Mouse (Mus musculus) left cerebral cortex, adult 2 months (tissue): ENCODE data around the gene Jazf1. TPM values are rescaled to one million over a fixed set of nuclear protein-coding genes. Genes with fewer than 3 reads are reported as not detected.
A peak's percentile ranks its signal among the peaks of the same experiment; 100 is the strongest.

Experiments
- DNase-seq, 2 experiments: peaks; one replicate each; pipeline ENCODE4 v3.0.0; 2021 to 2022; ENCODE audit warnings: low spot score in 2 of 2, mixed read lengths in 1 of 2; ENCODE audit errors: extremely low spot score in 1 of 2
- H3K27ac ChIP-seq: fragments of 200-600 bp; 2 replicates; pipeline ENCODE4 v1.8.1; 2022
- H3K4me3 ChIP-seq: fragments of 200-600 bp; 2 replicates; pipeline ENCODE4 v1.8.1; 2022
- CTCF ChIP-seq: fragments of 200-600 bp; IDR thresholded peaks from 2 replicates; pipeline ENCODE4 v1.8.1; 2022; ENCODE audit warnings: antibody characterized with exemption, mild to moderate bottlenecking, moderate library complexity
- intact Hi-C: fragments of 180-260 bp; cut with DNase I; formaldehyde crosslinking; loops from one replicate; pipeline ENCODE4 v1.15.1; 2025
- long read RNA-seq, 2 experiments: library from polyadenylated mRNA; stranded (forward); transcript quantifications; one replicate each; pipeline ENCODE4 v2.0.0; 2021; ENCODE audit warnings: borderline mapping rate in 2 of 2
- total RNA-seq, 2 experiments: library from RNA; stranded (reverse); gene quantifications; 2 replicates each; pipeline ENCODE4 v1.2.3; 2021

Jazf1 gene
- total RNA-seq, result 10 to 100 TPM; 25.8 to 29.0 TPM
- long read RNA-seq, experiment 1, transcript Jazf1-201 (5 exons, 2,203 nt), result major isoform, 27 of 34 reads
- long read RNA-seq, experiment 1, partial matches to known transcripts, result 1 of 34 reads
- long read RNA-seq, experiment 1, other reads (novel, unspliced or antisense), result 6 of 34 reads
- long read RNA-seq, experiment 2, transcript Jazf1-201 (5 exons, 2,203 nt), result major isoform, 15 of 18 reads
- long read RNA-seq, experiment 2, partial matches to known transcripts, result 0 of 18 reads
- long read RNA-seq, experiment 2, other reads (novel, unspliced or antisense), result 3 of 18 reads

DNA sequence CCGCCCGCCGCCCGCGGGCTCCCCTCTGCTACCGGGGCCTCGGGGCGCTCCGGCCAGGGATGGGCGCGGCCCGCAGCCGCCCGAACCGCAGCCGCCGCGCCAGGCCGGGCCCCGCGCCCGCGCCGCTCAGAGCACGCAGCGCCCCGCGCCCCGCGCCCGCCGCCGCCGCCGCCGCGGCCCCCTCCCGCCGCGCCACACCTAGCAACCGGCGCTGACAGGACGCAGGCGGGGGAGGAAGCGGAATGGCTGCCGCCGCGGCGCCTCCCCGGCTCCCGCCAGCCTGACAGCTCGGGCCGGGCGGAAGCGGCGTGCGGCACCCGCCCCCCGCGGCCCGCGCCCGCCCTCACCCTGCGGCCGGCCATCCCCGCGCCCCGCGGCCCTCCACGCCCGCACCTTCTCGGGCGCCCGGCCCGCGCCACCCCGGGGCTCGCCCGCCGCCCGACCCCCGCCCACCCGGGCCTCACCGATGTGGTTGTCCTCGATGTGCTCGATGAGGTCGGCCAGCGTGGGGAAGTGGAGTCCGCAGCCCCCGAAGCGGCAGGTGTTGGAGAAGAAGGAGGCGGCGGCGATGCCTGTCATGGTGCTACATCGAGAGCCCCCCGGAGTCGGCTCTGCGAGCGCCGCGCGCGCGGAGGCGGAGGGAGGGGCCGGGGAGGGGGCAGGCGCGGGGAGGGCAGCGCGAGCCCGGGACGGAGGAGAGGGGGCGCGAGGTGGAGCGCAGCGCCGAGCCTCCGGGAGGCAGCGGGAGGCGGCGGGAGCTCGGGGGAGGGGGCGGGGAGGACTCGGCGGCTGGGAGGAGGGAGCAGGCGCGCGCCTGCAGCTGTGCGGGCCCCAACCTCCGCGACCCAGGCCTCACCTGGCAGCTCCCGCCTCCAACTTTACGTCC, at the start of gene Jazf1:
Jazf1 (minus strand) TSS at position 643 of the 886 bp plus-strand sequence.
- no peak for TF ChIP-seq CTCF
- peak; percentile 68 for DNase-seq
- Histone ChIP-seq H3K4me3 (peak within 1 kb of the TSS; percentile 77), H3K27ac (peak within 1 kb of the TSS; percentile 88)
- intact Hi-C loops, result loop anchor here (10.0 kb wide), 1 partner anchor 517 kb away; no protein-coding TSS in a partner anchor

DNA sequence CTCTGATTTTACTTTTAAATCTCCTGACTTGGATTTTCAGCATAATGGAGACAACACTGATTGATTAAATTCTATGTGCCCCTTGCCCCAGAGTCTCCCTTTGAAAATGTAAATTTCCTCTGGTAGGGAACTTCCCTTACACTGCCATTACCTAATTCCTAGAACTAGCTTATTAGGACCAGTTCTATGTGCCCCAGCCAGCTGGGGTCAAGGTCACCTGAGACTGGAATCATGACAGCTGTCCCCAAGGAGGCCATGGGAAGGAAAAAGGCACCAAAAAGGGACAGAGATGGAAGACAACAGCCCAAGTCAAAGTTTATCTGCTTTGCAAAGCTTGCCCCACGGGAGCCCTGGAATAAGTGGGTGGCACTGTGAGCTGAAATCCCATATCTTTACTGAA, 49.4 kb upstream of the Jazf1 start:
- no peak overlapping the region for H3K27ac ChIP-seq
- intact Hi-C loops, result no loop called here
- H3K4me3 ChIP-seq, result no peak overlapping the region
- DNase-seq, result no peak
- no peak for TF ChIP-seq CTCF

DNA sequence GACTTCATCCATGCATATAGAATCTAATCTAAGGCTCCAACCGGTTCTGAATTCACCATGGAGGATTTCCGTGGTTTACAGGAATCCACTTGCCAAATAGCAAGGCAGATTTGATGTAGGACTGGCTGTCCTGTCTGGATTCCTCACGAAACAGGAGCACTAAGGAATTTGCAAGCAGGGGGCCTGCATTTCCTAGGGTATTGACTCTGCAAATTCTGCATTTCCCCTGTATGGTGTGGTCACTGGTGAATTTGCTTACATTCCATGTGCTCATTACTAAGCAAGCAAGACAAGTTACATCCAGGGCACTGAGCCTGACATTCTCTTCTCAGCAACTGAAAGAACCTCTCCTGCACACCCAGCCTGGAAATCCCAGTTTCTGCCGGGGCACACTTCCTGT, 18.4 kb upstream of the Jazf1 start:
- H3K27ac ChIP-seq, result no peak overlapping the region
- intact Hi-C loops, result no loop called here
- no peak for DNase-seq
- no peak overlapping the region for H3K4me3 ChIP-seq
- TF ChIP-seq CTCF, result no peak

DNA sequence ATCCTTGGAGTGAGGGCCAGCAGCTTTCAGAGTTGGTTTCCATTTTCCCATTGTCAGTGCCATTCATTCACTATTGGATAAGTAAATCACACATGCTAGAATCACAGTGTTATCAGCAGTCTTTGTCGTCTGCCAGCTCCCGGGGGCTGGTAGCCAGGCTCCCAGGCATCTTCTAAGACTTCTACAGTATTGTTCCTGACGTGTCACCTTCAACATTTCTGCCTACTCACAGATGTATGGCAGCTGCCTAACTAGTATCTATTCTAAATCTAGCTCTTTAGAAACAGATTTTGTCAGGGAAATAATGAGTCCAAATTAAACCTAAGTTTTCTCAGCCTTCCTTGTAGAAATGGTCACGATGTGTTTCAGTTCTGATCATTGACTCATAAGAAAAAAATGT, 12.8 kb upstream of the Jazf1 start:
- intact Hi-C loops, result no loop called here
- DNase-seq, result peak; percentile 15 to 20

DNA sequence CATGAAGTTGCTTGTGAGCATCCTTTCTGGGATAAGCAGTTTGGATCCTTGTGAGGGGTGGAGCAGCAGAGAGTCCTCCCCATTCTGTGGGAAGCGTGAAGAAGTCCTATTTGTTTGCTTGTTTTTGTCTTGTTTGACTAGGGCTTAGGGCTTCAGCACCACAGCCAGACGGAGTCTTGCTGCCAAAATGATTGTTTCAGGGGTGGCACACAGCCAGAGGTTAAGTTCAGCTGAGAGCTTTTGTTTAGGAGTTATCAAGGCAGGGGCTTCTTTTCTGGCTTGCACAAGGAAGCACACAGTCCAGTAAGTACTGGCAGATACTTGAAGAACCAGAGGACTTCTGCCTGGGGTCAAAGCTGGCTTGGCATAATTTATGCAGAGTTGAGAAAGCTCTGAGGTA, 10.2 kb upstream of the Jazf1 start:
- no peak for DNase-seq
- intact Hi-C loops, result no loop called here
- no peak for TF ChIP-seq CTCF
- Histone ChIP-seq H3K4me3 (no peak overlapping the region), H3K27ac (no peak overlapping the region)

More for the DNA sequence above, 12.8 kb upstream of the Jazf1 start:
- no peak for TF ChIP-seq CTCF
- Histone ChIP-seq H3K4me3 (no peak overlapping the region), H3K27ac (no peak overlapping the region)

DNA sequence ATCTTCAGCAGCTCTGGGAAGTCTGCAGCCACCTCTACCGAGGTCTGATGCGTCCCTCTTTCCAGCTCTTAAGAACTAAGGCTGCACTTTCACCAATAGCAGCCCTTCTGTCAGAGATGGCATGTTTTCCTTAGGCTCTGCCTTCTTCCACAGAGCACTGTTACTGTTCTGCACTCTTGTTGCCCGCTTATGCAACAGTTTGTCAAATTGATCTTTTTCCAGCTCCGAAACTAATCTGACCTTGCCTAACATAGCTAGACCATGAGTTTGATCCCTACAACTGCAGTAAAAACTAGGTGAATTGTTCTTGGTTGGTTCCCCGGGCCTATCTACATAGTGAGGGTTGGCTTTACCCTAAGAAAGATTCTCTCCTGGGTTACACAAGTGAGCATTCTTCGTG, 3.3 kb upstream of the Jazf1 start:
- H3K27ac ChIP-seq, result no peak overlapping the region
- no peak for DNase-seq
- no peak for TF ChIP-seq CTCF
- no peak overlapping the region for H3K4me3 ChIP-seq
- intact Hi-C loops, result no loop called here

DNA sequence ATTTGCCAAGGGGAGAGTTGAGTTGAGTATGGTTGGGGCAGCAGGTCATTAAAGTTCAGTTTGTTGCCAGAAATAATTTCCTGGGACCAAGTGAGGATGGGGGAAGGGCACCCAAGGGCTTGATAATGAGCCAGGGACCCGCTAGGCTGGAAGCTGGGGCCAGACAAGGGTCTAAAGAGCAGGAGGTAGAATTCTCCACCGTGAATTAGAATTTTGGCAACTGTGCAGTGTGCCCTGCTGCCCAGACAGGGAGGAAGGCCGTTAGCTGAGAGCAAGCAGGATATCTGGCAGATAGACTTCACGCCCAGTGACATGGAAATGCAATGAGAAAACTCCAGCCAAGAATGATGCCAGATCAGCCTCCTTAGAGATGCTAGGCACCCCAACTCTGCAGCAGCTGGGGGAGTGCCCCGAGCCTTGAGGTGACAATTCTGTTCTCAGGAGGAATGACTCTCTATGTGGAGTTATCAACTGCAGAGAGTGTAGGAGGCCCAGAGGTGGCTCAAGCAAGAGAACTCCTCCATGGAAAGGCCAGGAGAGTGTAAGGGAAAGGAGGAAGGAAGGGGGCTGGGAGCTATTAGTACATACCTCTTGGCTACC, 1.6 kb upstream of the Jazf1 start:
- intact Hi-C loops, result loop anchor here (10.0 kb wide), 1 partner anchor 515 kb away; no protein-coding TSS in a partner anchor
- TF ChIP-seq CTCF, result no peak
- DNase-seq, result no peak
- no peak overlapping the region for H3K27ac ChIP-seq
- H3K4me3 ChIP-seq, result no peak overlapping the region

DNA sequence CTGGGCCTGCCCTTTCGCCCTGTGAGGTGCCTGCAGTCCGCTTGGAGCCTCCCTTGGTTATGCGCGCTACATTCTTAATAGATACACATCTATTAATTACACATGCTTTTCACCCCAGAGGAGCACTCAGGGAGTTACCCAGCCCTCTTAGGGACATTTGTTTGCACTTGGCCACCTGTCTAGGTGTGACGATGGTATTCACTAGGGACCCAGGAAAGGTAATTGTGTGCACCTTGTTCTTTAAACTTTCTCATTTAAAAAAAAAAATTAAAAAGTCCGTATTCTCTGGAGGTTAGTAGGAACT, 396 bp upstream of the Jazf1 start:
- TF ChIP-seq CTCF, result no peak; the same call in 1 of the 2 replicates
- Histone ChIP-seq H3K27ac (peak overlapping the region; percentile 88), H3K4me3 (peak overlapping the region; percentile 68)
- intact Hi-C loops, result loop anchor here (10.0 kb wide), 1 partner anchor 516 kb away; no protein-coding TSS in a partner anchor
- DNase-seq, result no peak

DNA sequence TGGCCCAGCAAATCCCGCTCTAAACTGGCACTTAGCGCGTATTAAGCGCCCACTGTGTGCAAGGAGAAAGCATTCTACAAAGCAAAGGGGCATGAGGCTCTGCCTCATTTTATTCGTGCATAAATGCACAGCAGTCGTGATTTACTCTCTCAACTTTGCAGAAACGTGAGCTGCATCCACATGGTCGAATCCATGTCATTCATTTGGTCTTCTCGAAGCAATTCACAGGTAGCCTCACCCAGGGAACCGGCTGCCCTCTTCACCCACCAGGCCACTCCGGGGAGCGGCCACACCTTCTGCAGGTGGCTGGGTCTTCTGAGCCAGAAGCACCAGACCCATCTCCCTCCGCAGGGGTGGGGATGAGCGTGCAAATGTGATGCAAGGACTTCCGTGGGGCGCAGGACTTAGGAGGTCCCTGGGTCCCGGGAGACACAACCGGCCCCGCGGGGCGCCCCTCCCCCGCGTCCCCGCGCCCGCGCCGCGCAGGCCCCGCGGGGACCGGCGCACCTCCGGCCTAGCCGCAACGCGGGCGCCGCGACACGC, 914 bp downstream of the Jazf1 start:
- no peak for TF ChIP-seq CTCF
- intact Hi-C loops, result loop anchor here (10.0 kb wide), 1 partner anchor 517 kb away; no protein-coding TSS in a partner anchor
- DNase-seq, result peak; percentile 16 to 19
- H3K27ac ChIP-seq, result peak overlapping the region; percentile 57; the same call in 1 of the 2 replicates
- H3K4me3 ChIP-seq, result peak overlapping the region; percentile 77

DNA sequence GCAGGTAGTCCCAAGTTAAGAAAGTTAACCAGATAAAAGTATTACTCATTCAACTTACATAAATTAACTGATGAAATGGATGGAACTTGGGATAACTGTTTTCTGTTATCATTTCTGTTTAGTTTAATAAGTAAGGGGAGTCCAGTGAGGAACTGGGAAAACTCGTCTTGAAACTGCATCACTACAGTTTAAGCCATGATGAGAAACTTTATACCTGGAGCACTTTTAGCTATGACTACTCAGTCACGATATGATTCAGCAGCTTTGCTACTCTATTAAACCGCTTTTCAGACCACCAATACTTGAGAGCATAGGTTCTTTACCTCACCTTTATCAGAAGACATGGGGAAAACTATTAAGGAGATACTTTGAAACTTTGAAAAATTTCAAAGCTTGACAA, 1.5 kb downstream of the Jazf1 start:
- DNase-seq, result no peak
- no peak for TF ChIP-seq CTCF
- Histone ChIP-seq H3K4me3 (peak overlapping the region; percentile 77), H3K27ac (no peak overlapping the region)
- intact Hi-C loops, result loop anchor here (10.0 kb wide), 1 partner anchor 518 kb away; no protein-coding TSS in a partner anchor

DNA sequence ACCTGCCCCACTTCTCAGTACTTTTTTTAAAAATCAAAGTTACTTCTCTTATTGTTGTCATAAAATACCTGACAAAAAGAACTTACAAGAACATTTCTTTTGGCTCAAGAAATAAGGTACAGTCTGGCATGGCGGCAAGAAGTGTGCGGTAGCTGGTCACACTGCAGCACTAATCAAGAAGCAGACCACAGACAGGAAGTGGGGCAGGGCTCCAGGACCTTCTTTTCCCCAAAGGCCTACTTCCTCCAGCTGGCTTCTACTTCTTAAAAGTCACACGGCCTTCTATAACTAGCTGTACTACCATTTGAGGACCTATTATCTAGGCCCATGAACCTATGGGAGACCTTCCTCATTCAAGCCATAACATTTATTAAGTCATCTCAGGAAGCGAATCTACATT, 4.4 kb downstream of the Jazf1 start:
- DNase-seq, result no peak
- Histone ChIP-seq H3K27ac (no peak overlapping the region), H3K4me3 (no peak overlapping the region)
- no peak for TF ChIP-seq CTCF
- intact Hi-C loops, result loop anchor here (10.0 kb wide), 1 partner anchor 521 kb away; no protein-coding TSS in a partner anchor

DNA sequence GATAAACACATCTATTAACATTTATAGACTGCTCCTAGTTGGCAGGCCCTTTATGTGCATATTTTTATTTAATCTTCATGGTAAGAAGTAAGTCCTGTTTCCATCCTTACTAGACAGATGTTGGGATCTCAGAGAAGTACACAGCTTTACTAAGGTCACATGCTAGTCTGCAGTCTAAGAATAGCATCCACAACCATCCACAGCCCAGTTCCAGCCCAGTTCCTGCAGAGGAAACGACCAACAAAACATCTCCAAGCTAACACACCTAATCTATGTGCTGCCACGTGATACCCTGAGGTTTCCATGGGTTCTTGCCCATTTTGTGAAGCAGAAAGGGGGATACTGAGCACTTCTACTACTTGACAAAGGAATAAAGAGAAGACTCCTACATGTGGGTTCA, 13.5 kb downstream of the Jazf1 start:
- no peak for TF ChIP-seq CTCF
- intact Hi-C loops, result no loop called here
- DNase-seq, result no peak
- Histone ChIP-seq H3K4me3 (no peak overlapping the region), H3K27ac (no peak overlapping the region)
